Mouse (Mus musculus) lung, adult 2 months (tissue): Measurements from ENCODE around the gene Rab23.

Experiments used
- CTCF ChIP-seq: fragments of 200-500 bp; IDR thresholded peaks from 2 replicates; pipeline ENCODE4 v1.5.1; 2011; ENCODE audit warnings: mild to moderate bottlenecking, low read length, control low read depth; ENCODE audit not compliant: insufficient read depth
- POLR2A ChIP-seq: fragments of 200-500 bp; IDR thresholded peaks from 2 replicates; pipeline ENCODE4 v1.6.1; 2011; ENCODE audit warnings: low read depth, mild to moderate bottlenecking, control low read depth, low read length, borderline replicate concordance; ENCODE audit errors: extremely low read depth

DNA sequence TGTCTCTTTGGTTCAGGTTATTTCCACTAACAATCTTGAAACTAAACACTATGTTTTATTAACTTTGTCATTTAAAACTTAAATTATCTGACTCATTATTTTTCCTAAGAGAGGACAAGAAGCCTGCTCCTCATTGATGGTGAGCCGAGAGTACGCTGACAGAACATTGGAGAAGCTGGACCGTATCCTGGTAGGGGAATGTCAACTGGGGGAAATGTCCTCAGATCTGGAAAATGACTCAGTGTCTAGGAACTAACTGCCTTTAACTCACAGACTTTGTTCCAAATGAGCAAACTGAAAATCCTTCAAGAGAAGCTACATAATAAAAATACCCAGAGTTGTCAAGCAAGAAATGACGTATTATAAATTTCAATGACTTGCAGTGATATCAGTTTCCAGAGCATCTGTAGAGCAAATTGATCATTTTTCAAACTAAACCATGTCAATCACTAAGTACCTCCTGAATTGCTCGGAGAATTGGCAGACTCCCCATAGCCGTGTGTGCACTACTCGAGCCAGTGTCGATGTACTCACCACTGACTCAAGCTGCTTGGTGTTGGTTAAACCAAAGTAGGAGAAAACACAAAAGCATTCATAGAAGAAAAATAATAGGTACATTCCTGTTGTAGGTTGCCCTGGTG is 30.1 kb upstream of the Rab23 start:
- TF ChIP-seq CTCF (no peak), POLR2A (no peak)
